Mouse (Mus musculus): ENCODE measurements at regions not wholly inside any gene's neighbourhood (a gene's known extent, or its start where the extent isn't known, plus 50 kb on each side); places are given as distances from the start of the nearest gene placed in this dataset.

DNA sequence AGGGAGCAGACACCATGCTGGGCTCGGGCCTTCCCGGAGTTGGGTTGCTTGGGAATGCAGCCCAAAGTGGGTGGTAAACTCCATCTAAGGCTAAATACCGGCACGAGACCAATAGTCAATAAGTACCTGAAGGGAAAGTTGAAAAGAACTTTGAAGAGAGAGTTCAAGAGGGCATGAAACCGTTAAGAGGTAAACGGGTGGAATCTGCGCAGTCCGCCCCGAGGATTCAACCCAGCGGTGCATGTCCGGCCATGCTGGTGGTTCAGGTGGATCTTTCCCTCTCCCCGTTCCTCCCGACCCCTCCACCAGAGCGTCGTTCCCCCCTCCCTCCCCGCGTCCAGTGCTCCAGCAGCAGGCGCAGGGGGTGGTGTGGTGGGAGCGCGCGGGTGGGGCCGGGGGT is 179.1 kb upstream of the Arhgef26 start:
- H3K27ac ChIP-seq (ENCODE audit: low read length): no peak overlapping the region
- no peak overlapping the region for H3K9ac ChIP-seq (replicated peaks; ENCODE audit: low read depth)
- no peak overlapping the region for H3K4me2 ChIP-seq (replicated peaks; ENCODE audit: low read depth, low read length)
- TF ChIP-seq EP300 (IDR thresholded peaks at IDR 0.05) (no peak), CTCF (IDR thresholded peaks at IDR 0.05) (no peak)
- H3K4me1 ChIP-seq (ENCODE audit: insufficient read depth, low read depth, low read length): no peaks in the 10 kb centered on the region
- no peaks in the 10 kb centered on the region for H3K27me3 ChIP-seq (replicated peaks; ENCODE audit: insufficient read depth, low read length)
- DNase-seq (ENCODE audit: low spot score) (peak; percentile 75), ATAC-seq (peak; percentile 96)
- H3K4me3 ChIP-seq (ENCODE audit: low read depth, low read length): no peak overlapping the region
- no peaks in the 10 kb centered on the region for H3K36me3 ChIP-seq (ENCODE audit: insufficient read depth, low read length)
- H3K9me3 ChIP-seq (ENCODE audit: low read length): no peaks in the 10 kb centered on the region; the same call in 1 of the 2 replicates
- WGBS: 57% methylated on average over 22 of the region's 22 CpGs

GRCm38 (mm10) chr3:62170647-62171046 is 167.5 kb upstream of the Arhgef26 start:
- no peak overlapping the region for H3K4me2 ChIP-seq (replicated peaks; ENCODE audit: low read depth, low read length)
- H3K27me3 ChIP-seq (replicated peaks; ENCODE audit: insufficient read depth, low read length): no peaks in the 10 kb centered on the region
- peak; percentile 11 for DNase-seq (ENCODE audit: low spot score)
- H3K27ac ChIP-seq (ENCODE audit: low read length): no peak overlapping the region
- no peak for ATAC-seq
- WGBS: 50% methylated on average over 4 of the region's 4 CpGs
- H3K4me1 ChIP-seq (ENCODE audit: insufficient read depth, low read depth, low read length): no peaks in the 10 kb centered on the region
- no peaks in the 10 kb centered on the region for H3K9me3 ChIP-seq (ENCODE audit: low read length)
- TF ChIP-seq CTCF (IDR thresholded peaks at IDR 0.05) (peak; percentile 32), EP300 (IDR thresholded peaks at IDR 0.05) (no peak)
- H3K36me3 ChIP-seq (ENCODE audit: insufficient read depth, low read length): no peaks in the 10 kb centered on the region
- H3K9ac ChIP-seq (replicated peaks; ENCODE audit: low read depth): no peak overlapping the region
- H3K4me3 ChIP-seq (ENCODE audit: low read depth, low read length): no peak overlapping the region

DNA sequence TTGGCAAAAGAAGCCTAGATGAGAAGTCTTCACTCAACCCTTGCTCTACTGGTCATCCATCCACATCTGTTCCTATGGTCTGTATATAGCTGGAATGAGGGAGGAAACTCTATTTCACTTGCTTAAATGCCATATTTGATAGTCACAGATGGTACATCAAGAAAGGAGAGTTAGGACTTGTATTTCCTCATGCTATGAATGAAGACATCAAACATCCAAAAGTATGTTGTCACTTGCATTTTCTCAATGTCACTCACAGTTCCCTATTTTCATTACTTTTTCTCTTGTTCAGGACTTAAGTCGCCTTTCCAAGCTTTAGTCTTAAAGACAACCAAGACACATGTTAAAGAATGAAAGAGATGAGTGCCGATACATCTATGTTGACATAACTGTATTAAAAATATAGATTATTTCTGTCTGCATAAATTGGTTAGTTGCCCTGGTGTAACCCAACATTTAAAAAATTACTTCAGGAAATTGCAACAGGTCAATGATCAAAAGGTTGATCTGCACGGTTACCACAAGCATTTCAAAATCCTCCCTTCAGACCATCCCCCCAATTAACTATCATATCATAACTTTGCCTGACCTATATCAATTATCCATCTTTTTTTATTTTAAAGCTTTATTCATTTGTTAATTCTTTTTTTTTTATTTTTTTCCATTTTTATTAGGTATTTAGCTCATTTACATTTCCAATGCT is 150.2 kb upstream of the Arhgef26 start:
- H3K4me3 ChIP-seq (ENCODE audit: low read depth, low read length): no peak overlapping the region
- ATAC-seq (no peak), DNase-seq (ENCODE audit: low spot score) (no peak)
- no peaks in the 10 kb centered on the region for H3K4me1 ChIP-seq (ENCODE audit: insufficient read depth, low read depth, low read length)
- no peaks in the 10 kb centered on the region for H3K36me3 ChIP-seq (ENCODE audit: insufficient read depth, low read length)
- H3K27ac ChIP-seq (ENCODE audit: low read length): no peak overlapping the region
- no peaks in the 10 kb centered on the region for H3K9me3 ChIP-seq (ENCODE audit: low read length)
- H3K9ac ChIP-seq (replicated peaks; ENCODE audit: low read depth): no peak overlapping the region
- TF ChIP-seq EP300 (IDR thresholded peaks at IDR 0.05): no peak
- TF ChIP-seq CTCF (IDR thresholded peaks at IDR 0.05): no peak
- 74% methylated on average over 3 of the region's 3 CpGs for WGBS
- H3K27me3 ChIP-seq (replicated peaks; ENCODE audit: insufficient read depth, low read length): no peaks in the 10 kb centered on the region
- no peak overlapping the region for H3K4me2 ChIP-seq (replicated peaks; ENCODE audit: low read depth, low read length)

- Histone ChIP-seq H3K9me3 (ENCODE audit: low read length) (no peaks in the 10 kb centered on the region), H3K4me2 (replicated peaks; ENCODE audit: low read depth, low read length) (no peak overlapping the region), H3K4me1 (ENCODE audit: insufficient read depth, low read depth, low read length) (no peaks in the 10 kb centered on the region), H3K9ac (replicated peaks; ENCODE audit: low read depth) (no peak overlapping the region), H3K4me3 (ENCODE audit: low read depth, low read length) (no peak overlapping the region), H3K27ac (ENCODE audit: low read length) (no peak overlapping the region), H3K27me3 (replicated peaks; ENCODE audit: insufficient read depth, low read length) (no peaks in the 10 kb centered on the region), H3K36me3 (ENCODE audit: insufficient read depth, low read length) (no peaks in the 10 kb centered on the region)
- ATAC-seq (no peak), DNase-seq (ENCODE audit: low spot score) (peak; percentile 60)
- TF ChIP-seq CTCF (IDR thresholded peaks at IDR 0.05) (peak; percentile 76), EP300 (IDR thresholded peaks at IDR 0.05) (no peak)
- WGBS: 18% methylated on average over 1 of the region's 1 CpGs
These were observed 145.7 kb upstream of the Arhgef26 start for GRCm38 (mm10) chr3:62192466-62192865.

- Histone ChIP-seq H3K4me2 (replicated peaks; ENCODE audit: low read depth, low read length) (no peak overlapping the region), H3K9ac (replicated peaks; ENCODE audit: low read depth) (no peak overlapping the region), H3K36me3 (ENCODE audit: insufficient read depth, low read length) (no peaks in the 10 kb centered on the region), H3K27ac (ENCODE audit: low read length) (no peak overlapping the region), H3K4me3 (ENCODE audit: low read depth, low read length) (no peak overlapping the region), H3K9me3 (ENCODE audit: low read length) (no peaks in the 10 kb centered on the region), H3K27me3 (replicated peaks; ENCODE audit: insufficient read depth, low read length) (no peaks in the 10 kb centered on the region), H3K4me1 (ENCODE audit: insufficient read depth, low read depth, low read length) (no peaks in the 10 kb centered on the region)
- WGBS: 95% methylated on average over 4 of the region's 4 CpGs
- no peak for ATAC-seq
- DNase-seq (ENCODE audit: low spot score): no peak
- TF ChIP-seq EP300 (IDR thresholded peaks at IDR 0.05) (no peak), CTCF (IDR thresholded peaks at IDR 0.05) (no peak)
These were observed 143.7 kb upstream of the Arhgef26 start for GRCm38 (mm10) chr3:62194421-62194820.

DNA sequence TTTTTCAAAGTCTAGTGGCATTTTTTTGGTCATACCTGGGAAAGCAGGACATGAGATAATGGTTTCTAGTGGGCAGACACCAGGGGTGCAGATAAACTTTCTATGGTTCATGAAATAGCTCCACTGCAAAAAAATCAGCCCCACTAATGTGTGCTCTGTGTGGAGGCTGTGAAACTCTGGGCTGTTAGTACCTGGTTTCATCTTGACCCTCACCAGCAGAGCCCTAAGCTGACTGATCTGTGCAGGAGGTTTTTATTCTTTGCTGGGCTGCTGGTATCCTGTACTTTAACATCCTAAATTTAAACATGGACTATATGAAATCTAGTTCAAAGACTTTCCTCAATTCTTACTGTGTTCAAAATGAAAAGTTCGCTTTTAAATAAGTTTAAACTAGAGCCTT is 141.5 kb upstream of the Arhgef26 start:
- ATAC-seq: no peak
- no peaks in the 10 kb centered on the region for H3K36me3 ChIP-seq (ENCODE audit: insufficient read depth, low read length)
- no peaks in the 10 kb centered on the region for H3K27me3 ChIP-seq (replicated peaks; ENCODE audit: insufficient read depth, low read length)
- no peaks in the 10 kb centered on the region for H3K4me1 ChIP-seq (ENCODE audit: insufficient read depth, low read depth, low read length)
- WGBS: 39% methylated on average over 1 of the region's 1 CpGs
- no peak overlapping the region for H3K4me2 ChIP-seq (replicated peaks; ENCODE audit: low read depth, low read length)
- H3K27ac ChIP-seq (ENCODE audit: low read length): no peak overlapping the region
- DNase-seq (ENCODE audit: low spot score): no peak
- no peak overlapping the region for H3K9ac ChIP-seq (replicated peaks; ENCODE audit: low read depth)
- no peaks in the 10 kb centered on the region for H3K9me3 ChIP-seq (ENCODE audit: low read length)
- H3K4me3 ChIP-seq (ENCODE audit: low read depth, low read length): no peak overlapping the region
- TF ChIP-seq EP300 (IDR thresholded peaks at IDR 0.05) (no peak), CTCF (IDR thresholded peaks at IDR 0.05) (no peak)

DNA sequence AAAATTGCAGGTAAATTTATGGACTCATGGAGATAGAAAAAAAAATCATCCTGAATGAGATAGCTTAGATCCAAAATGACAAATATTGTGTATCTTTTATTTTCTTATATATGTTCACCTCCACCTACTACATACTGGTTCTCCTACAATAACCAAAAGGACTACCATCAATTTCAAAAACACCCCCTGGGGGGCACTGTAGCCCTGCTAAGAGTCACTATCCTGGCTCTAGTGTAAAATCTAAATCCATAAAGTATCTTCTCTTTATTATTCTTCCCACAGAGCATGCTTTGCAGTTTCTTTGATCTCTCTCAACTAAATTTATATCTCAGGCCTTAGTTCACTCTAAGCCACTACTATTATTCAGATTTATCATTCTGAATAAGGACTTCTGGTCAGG is 122.3 kb upstream of the Arhgef26 start:
- DNase-seq (ENCODE audit: low spot score): peak; percentile 58

More for the DNA sequence above, 122.3 kb upstream of the Arhgef26 start:
- no peaks in the 10 kb centered on the region for H3K9me3 ChIP-seq (ENCODE audit: low read length)
- no peak overlapping the region for H3K4me3 ChIP-seq (ENCODE audit: low read depth, low read length)
- no peak; the same call in 1 of the 2 replicates for ATAC-seq
- no peak overlapping the region for H3K4me2 ChIP-seq (replicated peaks; ENCODE audit: low read depth, low read length)
- H3K27ac ChIP-seq (ENCODE audit: low read length): no peak overlapping the region
- TF ChIP-seq EP300 (IDR thresholded peaks at IDR 0.05): no peak
- TF ChIP-seq CTCF (IDR thresholded peaks at IDR 0.05): peak; percentile 64
- no peaks in the 10 kb centered on the region for H3K27me3 ChIP-seq (replicated peaks; ENCODE audit: insufficient read depth, low read length)
- no peaks in the 10 kb centered on the region for H3K36me3 ChIP-seq (ENCODE audit: insufficient read depth, low read length)
- no peaks in the 10 kb centered on the region for H3K4me1 ChIP-seq (ENCODE audit: insufficient read depth, low read depth, low read length)
- H3K9ac ChIP-seq (replicated peaks; ENCODE audit: low read depth): no peak overlapping the region
